ENCODE assay signal across 27 mouse cellular contexts in genomic region chr1:63450091-63450490, GRCm38 (mm10). TPM values are rescaled to one million over a fixed set of nuclear protein-coding genes. Genes with fewer than 3 reads are reported as not detected.
DNase-seq lines count a peak whose midpoint lies in the region; TF ChIP-seq lines count a peak whose summit lies in the region.
"Had no signal": no experiment of that assay in that cellular context is flagged by ENCODE, and none has a peak within 500 bp of the region (broad histone marks: within the 10 kb centered on the region; RNA-seq: fewer than 3 reads in every experiment).

No protein-coding gene starts in this region.

- peak overlapping the region; percentile 9; the same call in 1 of the 2 replicates for H3K27ac ChIP-seq in ES-E14 (ENCODE audit: insufficient read depth, low read depth, low read length, poor library complexity, severe bottlenecking)
- H3K27ac ChIP-seq in hindbrain, embryonic 10.5 days = no peak overlapping the region
- H3K27ac ChIP-seq: embryonic facial prominence, embryonic 10.5 days; embryonic facial prominence, embryonic 15.5 days; forebrain, embryonic 15.5 days; gastrocnemius, adult 2 months; heart, embryonic 13.5 days; left cerebral cortex, adult 2 months; limb, embryonic 12.5 days; liver, embryonic 15.5 days; midbrain, embryonic 15.5 days; neural tube, embryonic 15.5 days had no signal

- DNase-seq in adrenal gland, adult (ENCODE audit: inconsistent age in 2 of 2, low spot score in 1 of 2) = peak; percentile 70 to 89
- DNase-seq in adrenal gland, adult 18-20 months (ENCODE audit: low spot score in 2 of 2) = no peak
- DNase-seq in ES-E14 (ENCODE audit: low read depth, low spot score) = no peak
- peak; percentile 76 for DNase-seq in adrenal gland, adult 8-10 months
- peak; percentile 48 for DNase-seq in brain, adult 2 months (ENCODE audit: low read depth, low spot score)
- DNase-seq in spleen, postnatal 14 days (ENCODE audit: low spot score in 2 of 2) = no peak
- DNase-seq in embryo, embryonic 9.5 days (ENCODE audit: extremely low spot score) = no peak
- DNase-seq in hindbrain, embryonic 10.5 days (ENCODE audit: low spot score) = no peak
- DNase-seq: cerebellum, adult 2 months; cerebellum, postnatal 14 days; gastrocnemius, adult 2 months; heart, postnatal 14 days; kidney, adult 2 months; kidney, postnatal 4 days; layer of hippocampus, adult 9-11 months; lung, embryonic 14.5 days; lung, postnatal 14 days; right cerebral cortex, adult 18-20 months had no signal

- H3K27me3 ChIP-seq in hindbrain, embryonic 10.5 days (ENCODE audit: insufficient read depth, poor library complexity, severe bottlenecking) = peaks cover 30% of the 10 kb centered on the region
- H3K27me3 ChIP-seq: forebrain, embryonic 15.5 days; midbrain, embryonic 15.5 days; neural tube, embryonic 15.5 days had no signal

- no peak overlapping the region for H3K4me3 ChIP-seq in ES-E14 (ENCODE audit: insufficient read depth in 1 of 2, low read depth in 1 of 2, low read length in 2 of 2, poor library complexity in 1 of 2, severe bottlenecking in 1 of 2)
- no peak overlapping the region for H3K4me3 ChIP-seq in hindbrain, embryonic 10.5 days
- H3K4me3 ChIP-seq: embryonic facial prominence, embryonic 10.5 days; embryonic facial prominence, embryonic 15.5 days; forebrain, embryonic 15.5 days; gastrocnemius, adult 2 months; heart, embryonic 13.5 days; left cerebral cortex, adult 2 months; limb, embryonic 12.5 days; liver, embryonic 15.5 days; midbrain, embryonic 15.5 days; neural tube, embryonic 15.5 days had no signal

- no peaks in the 10 kb centered on the region for H3K9me3 ChIP-seq in ES-E14 (ENCODE audit: control insufficient read depth, insufficient read depth, low read depth, low read length)
- no peaks in the 10 kb centered on the region for H3K9me3 ChIP-seq in hindbrain, embryonic 10.5 days
- H3K9me3 ChIP-seq: embryonic facial prominence, embryonic 10.5 days; embryonic facial prominence, embryonic 15.5 days; forebrain, embryonic 15.5 days; heart, embryonic 13.5 days; limb, embryonic 12.5 days; liver, embryonic 15.5 days; midbrain, embryonic 15.5 days; neural tube, embryonic 15.5 days had no signal

- H3K36me3 ChIP-seq in ES-E14 (ENCODE audit: control insufficient read depth, insufficient read depth, low read length, poor library complexity, severe bottlenecking) = peaks cover 32% of the 10 kb centered on the region
- H3K36me3 ChIP-seq in hindbrain, embryonic 10.5 days = no peaks in the 10 kb centered on the region
- H3K36me3 ChIP-seq: embryonic facial prominence, embryonic 10.5 days; embryonic facial prominence, embryonic 15.5 days; forebrain, embryonic 15.5 days; heart, embryonic 13.5 days; limb, embryonic 12.5 days; liver, embryonic 15.5 days; midbrain, embryonic 15.5 days; neural tube, embryonic 15.5 days had no signal

- H3K4me1 ChIP-seq in ES-E14 (ENCODE audit: control insufficient read depth in 2 of 2, insufficient read depth in 2 of 2, low read length in 2 of 2, poor library complexity in 1 of 2) = peaks cover 13 to 21% of the 10 kb centered on the region in 2 experiments
- peaks cover 15% of the 10 kb centered on the region for H3K4me1 ChIP-seq in hindbrain, embryonic 10.5 days (replicated peaks)

- WGBS in hindbrain, embryonic 10.5 days = 88% methylated on average over 4 of the region's 4 CpGs

- H3K9ac ChIP-seq in ES-E14 (ENCODE audit: insufficient read depth, low read depth, low read length, poor library complexity, severe bottlenecking) = 0 out of 2 replicates have a peak overlapping the region, but pooled peaks have one; percentile 9
- H3K9ac ChIP-seq: embryonic facial prominence, embryonic 15.5 days; forebrain, embryonic 15.5 days; heart, embryonic 13.5 days; limb, embryonic 12.5 days; liver, embryonic 15.5 days; lung, embryonic 14.5 days; midbrain, embryonic 15.5 days; neural tube, embryonic 15.5 days had no signal

- in situ Hi-C loops in ES-E14 (cut with MboI; ENCODE audit: low sequenced_read_pairs in 2 of 2, unreplicated experiment in 2 of 2) = no loop called here

TF ChIP-seq in ES-E14, 5 proteins besides CTCF, POLR2A, EP300 and RAD21:
- TF ChIP-seq MAFK (IDR thresholded peaks at IDR 0.05; ENCODE audit: insufficient read depth, low read depth, low read length) = no peak
- no peak for TF ChIP-seq HCFC1 (IDR thresholded peaks at IDR 0.05; ENCODE audit: borderline replicate concordance, insufficient read depth, low read length)
- no peak for TF ChIP-seq ZC3H11A (IDR thresholded peaks at IDR 0.05; ENCODE audit: borderline replicate concordance, low read depth, low read length)
- no peak for TF ChIP-seq CHD2 (IDR thresholded peaks at IDR 0.05; ENCODE audit: low read depth, low read length)
- no peak for TF ChIP-seq ZNF384 (IDR thresholded peaks at IDR 0.05; ENCODE audit: low read depth, low read length)

RNA-seq across cellular contexts. Expression of gene Adam23, which starts 4.4 kb away (rescaled TPM):
- total RNA-seq in adrenal gland, adult 18-20 months (2021) = 10 to 100 TPM; 12.8 to 16.4 TPM
- total RNA-seq in ES-E14 (2012; rRNA removed) = 119 and 315 TPM in 2 replicates
- total RNA-seq in adrenal gland, adult 8-10 months (2022) = 10 to 100 TPM; 15.3 to 33.0 (median 21.5) TPM
- polyA plus RNA-seq in hindbrain, embryonic 10.5 days (2016; fragmentation: Nextera tagmentation; extraction: Ambion mirVana) = 4.4 and 5.5 TPM in 2 replicates

Comparison
In these comparisons a context has a peak if more than half of its experiments do, and no peak if none do; other contexts are left out.
1. DNase-seq: peak in adrenal gland, adult (2 of 2), adrenal gland, adult 8-10 months (single experiment) and brain, adult 2 months (single experiment); none in adrenal gland, adult 18-20 months (0 of 2), ES-E14 (single experiment), spleen, postnatal 14 days (0 of 2), embryo, embryonic 9.5 days (single experiment) and hindbrain, embryonic 10.5 days (single experiment).